Mouse (Mus musculus): ENCODE data around the gene Cideb.

DNA sequence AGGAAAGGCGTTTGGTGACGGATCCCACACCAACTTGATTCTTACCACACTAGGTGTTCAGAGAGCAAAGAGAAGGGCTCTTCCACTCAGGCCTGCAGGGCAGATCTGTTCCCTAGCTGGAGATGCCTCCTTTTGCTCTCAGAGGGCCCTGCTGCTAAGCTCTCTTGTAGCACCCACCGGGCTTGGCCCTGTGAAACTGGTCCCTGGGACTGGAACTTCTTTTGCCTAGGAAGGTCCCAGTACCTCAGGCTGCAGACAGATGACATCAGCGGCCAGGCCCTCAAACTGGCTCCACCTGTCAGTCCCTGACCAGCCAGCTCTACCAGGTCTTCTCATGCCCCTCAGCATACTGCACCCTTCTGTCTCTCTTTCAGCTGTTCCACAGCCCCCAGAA is 44.5 kb downstream of the Cideb start, which contains the start of gene Tgm1:
- no peak for TF ChIP-seq CTCF (IDR thresholded peaks at IDR 0.05; ENCODE audit: low read depth)
- no peak for TF ChIP-seq EP300 (IDR thresholded peaks at IDR 0.05; ENCODE audit: low read depth)

Measured in heart, postnatal 0 days (tissue).